Mouse (Mus musculus): ENCODE results near the gene Cdc34.
"Not testable (repeated sequence)": the region's sequence is repeated elsewhere in the genome, so short reads cannot be mapped to it uniquely, and the experiment has no call there.

Gene Cdc34

DNA sequence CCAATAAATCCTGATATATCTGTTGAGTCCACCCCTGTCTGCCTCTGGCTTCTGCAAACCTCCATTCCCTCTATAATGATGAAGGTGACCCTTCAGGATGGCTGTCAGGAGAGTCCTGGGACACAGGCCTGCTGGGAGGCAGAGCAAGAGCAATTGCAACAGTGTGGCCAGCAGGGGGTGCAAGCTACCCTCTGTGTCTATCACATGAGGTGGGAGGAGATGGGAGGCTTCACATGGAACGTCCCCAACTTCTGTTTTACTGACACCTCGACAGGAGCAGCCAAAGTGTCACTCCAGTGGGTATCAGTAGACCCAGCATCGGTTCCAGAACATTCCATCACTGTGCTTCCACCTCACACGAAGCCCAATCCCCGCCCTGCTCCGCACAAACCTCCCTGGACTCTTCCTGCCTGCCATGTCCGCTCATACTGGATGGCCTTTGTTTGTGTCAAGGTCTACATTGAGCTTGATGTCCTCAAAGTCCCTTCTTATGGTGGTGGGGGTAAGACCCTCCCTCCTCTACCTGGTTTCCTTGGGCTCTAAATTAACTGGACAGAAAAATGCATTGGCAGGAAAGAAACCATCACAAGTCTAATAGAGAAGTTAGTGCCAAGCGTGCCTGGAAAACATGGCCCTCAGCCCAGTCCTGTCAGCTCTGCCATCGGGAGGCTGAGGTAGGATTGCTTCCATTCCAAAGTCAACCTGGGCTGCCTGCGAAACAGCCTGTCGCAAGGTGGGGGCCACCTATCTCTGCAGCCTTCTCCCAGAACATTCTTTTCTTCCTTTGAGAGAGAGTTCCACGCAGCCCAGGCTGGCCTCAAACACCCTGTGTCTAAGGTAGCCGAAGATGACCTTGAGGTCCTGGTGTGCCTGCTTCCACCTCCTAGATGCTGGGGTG lies 13.5 kb downstream of the Cdc34 start:
- no peak for DNase-seq (ENCODE audit: low read depth, low spot score)

DNA sequence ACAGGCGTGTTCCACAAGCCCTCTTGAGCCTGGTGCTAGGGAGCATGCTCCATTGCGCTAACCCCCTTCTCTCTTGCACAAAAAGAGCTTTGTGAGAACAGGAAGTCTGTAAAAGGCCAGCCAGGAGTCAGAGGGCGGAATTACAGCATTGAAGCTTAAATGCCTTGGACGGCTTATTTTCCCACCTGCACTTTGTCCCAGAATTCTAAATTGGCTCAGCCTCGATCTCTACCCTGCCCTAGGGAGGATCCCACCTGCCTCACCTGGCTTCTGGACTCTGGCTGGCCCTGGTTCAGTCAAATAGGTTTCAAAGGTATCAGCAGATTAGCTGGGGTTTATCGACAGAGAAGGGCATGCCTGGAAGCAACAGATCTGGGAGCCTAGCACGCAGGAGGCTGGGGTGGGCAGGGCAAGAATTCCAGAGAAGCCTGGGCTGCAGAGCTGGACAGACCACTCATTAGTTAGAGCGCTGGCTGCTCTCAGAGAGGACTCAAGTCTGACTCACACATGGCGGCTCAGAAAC lies 14.2 kb downstream of the Cdc34 start:
- no peak for DNase-seq (ENCODE audit: low read depth, low spot score)

DNA sequence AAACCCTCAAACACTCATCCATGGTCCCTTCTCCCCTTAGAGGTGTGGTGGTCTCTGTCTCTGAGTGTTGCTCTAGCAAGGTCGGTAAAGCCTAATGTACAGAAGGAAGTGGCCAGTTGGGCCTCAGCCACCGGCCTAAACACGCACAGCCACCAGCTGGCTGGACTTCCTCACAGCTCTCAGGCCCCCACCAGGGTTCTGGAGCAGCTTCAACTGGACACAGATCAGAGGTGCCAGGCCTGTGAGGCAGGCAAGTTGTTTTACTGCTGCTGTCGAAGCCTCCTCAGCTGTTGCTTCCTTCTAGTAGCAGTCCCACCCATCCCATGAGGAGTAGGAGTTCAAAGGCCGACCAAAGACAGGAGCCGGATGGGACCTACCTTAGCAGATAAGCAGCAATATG lies 15.9 kb downstream of the Cdc34 start:
- no peak for DNase-seq (ENCODE audit: low read depth, low spot score)

DNA sequence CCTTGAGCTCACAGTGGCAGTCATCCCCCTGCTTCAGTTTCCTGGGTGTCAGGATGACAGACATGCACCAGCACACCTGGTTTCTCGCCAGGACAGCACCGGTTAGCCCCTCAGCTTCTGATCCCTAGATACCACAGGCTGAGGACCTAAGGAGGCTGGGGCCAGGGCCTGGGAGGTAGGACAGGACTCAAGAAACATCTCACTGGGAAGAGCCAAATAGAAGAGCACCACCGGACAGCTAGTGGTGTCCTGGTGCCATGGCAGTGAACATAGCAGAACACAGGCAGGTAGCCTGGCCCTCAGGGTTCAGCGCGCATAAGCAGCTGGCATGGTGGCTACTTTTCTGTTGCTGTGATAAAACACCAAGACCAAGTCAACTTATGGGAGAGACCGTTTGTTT lies 16.5 kb downstream of the Cdc34 start:
- no peak for DNase-seq (ENCODE audit: low read depth, low spot score)

DNA sequence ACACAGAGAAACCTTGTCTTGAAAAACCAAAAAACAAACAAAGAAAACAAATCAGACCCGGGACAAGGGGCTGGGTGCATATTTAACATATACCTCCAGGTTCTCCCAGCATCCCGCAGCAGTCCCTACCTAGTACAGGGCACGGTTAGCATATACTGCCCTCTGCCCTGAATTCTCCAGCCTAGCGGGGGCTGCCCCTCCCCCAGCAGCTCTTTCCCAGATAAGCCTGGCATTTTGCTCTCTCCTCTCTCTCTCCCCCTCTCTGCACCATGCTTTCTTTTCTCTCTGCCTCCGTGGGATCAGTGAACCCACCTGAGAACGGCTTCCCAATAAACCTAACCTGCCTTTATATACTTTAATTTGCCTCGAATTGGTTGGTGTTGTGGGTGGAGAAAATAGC lies 18.7 kb downstream of the Cdc34 start:
- no peak for DNase-seq (ENCODE audit: low read depth, low spot score)

DNA sequence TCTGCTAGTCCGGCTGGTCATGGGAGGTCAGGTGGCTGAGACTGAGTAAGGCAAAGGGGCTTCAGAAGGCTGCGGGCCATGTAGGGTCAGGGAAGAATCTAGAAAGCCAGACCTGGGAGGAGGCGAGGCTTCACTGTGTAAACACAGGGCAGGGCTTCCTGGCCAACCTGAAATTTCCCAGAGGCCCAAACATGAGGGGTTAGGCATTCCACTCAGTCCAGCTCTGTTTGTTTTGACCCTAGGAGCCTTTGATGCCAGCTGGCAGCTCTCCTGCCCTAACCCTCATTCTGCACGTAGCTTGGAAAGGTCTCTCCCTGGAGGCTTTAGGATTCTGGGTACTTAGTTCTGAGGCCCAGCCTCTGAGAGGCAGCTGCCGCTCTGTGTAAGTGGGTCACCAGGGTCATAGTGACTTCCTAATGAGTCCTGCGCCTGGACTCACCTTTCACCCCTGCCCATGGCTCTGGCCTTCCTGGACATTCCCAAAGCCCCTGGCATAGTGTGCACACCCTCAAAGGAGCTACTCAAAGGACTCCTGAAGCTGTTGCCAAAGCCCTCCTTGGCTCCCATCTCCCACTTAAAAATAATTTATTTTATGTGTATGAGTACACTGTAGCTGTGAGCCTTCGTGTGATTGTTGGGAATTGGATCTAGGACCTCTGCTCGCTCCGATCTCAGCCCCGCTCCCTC lies 19.6 kb downstream of the Cdc34 start:
- DNase-seq (ENCODE audit: low read depth, low spot score) = no peak

DNA sequence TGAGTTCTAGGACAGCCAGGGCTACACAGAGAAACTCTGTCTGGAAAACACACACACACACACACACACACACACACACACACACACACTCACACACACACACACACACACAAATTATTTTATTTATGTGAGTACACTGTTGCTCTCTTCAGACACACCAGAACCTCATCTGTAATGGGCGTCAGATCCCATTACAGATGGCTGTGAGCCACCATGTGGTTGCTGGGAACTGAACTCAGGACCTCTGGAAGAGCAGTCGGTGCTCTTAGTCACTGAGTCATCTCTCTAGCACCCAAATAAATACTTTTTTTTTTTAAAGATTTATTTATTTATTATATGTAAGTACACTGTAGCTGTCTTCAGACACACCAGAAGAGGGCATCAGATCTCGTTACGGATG lies 21.0 kb downstream of the Cdc34 start:
- not testable (repeated sequence) for DNase-seq (ENCODE audit: low read depth, low spot score)

DNA sequence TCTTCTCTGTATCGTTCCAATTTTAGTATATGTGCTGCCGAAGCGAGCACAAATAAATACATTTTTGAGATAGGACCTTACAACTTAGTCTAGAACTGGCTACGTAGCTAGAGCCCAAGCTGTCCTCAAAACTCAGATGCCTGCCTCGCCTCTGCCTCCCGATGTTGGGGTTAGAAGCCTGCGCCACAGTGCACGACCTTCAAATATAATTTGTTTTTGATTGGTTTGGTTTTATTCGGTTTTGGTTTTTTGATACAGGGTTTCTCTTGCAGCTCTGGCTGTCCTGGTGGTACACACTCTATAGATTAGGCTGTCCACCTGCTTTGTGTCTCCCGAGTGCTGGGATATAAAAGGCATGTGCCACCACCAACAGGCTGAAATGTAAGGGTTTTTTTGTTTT lies 21.5 kb downstream of the Cdc34 start:
- no peak for DNase-seq (ENCODE audit: low read depth, low spot score)

DNA sequence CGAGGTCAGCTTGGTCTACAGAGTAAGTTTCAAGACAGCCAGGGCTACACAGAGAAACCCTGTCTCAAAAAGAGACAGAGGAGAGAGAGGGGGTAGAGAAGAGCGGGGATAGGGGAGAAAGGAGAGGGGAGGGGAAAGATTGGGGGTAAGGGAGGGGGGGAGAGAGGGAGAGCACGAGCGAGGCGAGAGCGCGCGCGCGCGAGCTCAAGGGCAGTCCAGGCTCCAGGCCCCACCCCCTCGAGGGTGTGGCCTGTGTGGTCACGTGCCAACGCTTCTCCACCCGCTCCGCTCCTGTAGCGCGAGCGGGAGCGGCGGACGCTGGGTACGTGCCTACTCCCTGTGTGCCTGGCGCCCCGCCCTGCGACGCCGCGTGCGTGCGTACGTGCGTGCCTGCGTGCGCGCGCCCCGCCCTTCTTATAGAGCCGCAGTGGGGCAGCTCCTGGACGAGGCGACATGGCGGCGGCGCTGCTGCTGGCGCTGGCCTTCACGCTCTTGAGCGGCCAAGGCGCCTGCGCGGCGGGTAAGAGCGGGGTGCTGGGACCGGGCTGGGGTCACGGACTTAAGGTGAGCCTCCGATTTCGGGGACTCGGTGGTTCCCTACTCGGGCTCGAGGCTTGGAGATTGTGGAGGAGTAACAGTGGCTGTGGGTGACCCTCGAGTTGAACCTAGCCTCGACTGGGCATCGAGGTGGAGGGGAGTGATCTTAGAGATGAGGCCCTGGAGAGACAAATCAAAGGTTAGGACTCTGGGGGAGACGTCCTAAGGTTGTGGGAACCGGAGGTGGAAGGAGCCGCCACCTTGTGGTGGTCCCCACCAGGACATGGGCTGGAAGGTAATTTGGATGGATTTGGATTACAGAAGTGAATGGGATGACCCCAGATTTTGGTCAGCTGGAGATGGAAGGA lies 22.3 kb downstream of the Cdc34 start, which contains the start of gene Bsg:
Gene Bsg, plus strand, starts transcription at position 427 of the 905 bp plus-strand sequence.
- peak; percentile 100 for DNase-seq (ENCODE audit: low read depth, low spot score)

DNA sequence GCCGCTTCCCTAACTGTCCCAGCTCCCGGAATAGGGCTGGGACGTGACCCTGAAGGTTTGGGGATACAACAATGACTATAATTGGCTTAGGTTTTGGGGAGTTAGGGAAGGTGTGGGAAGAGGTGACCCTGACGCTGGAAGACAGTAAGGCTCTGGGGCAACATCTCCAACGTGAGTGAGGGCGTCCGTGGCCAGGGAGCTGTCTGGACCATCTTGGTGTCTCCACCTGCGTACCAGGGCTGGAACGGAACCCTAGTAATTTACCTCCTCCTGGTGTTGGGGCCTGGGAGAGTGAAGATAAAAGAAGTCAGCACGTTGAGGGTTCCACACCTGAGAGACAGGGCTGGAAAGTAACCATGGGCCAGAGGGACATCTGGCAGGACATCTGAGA lies 23.0 kb downstream of the Cdc34 start:
- no peak for DNase-seq (ENCODE audit: low read depth, low spot score)

DNA sequence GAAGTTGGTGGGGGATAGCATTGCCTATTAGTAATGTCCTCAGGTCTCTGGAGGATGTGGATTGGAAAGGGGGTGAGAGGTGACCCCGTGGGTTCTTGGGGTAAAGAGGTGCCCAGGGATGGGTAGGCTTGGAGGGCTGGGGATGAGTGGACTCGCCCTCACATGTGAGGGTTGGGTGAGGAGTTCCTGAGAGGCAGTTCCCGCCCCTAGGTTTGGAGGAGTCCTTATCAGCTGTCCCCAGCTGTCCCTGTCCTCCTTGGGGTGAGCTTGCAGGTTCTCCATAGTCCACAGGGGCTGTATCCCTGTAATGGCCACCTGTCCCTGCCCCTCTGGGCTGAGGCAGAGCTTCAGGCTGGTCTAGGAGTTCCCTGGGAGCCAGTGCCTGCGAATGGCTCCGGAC lies 24.0 kb downstream of the Cdc34 start:
- no peak for DNase-seq (ENCODE audit: low read depth, low spot score)

DNA sequence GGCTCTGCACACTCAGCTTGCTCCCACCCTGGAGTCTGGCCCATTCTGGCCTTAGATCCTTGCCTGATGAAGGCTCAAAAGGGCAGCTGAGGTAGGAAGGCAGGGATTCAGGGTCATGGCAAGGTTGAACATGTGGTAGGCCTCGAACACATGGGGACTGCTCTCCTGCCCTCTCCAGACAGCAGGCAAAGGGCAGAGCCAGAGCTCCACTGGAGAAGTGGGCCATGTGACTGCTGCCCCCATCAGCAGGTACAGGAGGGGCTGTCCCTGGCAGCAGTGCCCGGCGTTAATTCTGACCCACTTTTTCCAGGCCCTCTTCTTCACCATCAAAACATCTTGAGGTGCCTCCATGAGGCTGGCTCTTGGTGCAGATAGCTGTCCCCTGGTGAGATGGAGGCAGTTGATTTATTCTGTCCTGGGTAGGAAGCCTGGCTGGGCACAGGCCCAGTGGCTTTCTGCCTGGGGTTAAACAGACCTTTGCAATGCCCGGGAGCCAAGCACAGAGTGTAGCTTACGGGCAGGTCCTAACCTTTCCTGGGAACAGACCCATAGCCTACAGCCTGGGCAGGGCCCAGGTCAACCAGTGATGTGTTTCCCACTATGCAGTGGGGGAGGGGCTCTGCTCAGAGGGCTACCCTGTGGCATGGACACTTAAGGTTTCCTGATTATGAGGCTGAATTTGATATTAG lies 24.6 kb downstream of the Cdc34 start:
- no peak for DNase-seq (ENCODE audit: low read depth, low spot score)

DNA sequence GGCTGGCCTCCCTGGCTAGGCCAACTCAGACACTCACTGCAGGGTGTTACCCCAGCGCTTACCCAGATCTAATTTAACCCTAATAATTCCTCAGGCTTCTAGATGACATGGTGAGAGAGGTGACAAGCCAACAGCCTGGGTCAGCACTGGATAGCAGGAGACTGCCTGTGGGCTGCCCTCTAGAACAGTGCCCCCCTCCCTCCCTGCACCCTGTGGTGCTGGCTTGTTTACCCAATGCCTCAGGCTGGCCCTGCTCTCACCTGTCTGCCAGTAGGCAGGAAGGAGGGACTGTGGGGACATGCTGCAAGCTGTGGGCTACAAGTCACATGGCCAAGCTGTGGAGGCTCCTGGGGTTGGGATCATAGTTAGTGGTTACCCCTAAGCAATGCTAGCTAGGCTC lies 25.2 kb downstream of the Cdc34 start:
- DNase-seq (ENCODE audit: low read depth, low spot score) = no peak

DNA sequence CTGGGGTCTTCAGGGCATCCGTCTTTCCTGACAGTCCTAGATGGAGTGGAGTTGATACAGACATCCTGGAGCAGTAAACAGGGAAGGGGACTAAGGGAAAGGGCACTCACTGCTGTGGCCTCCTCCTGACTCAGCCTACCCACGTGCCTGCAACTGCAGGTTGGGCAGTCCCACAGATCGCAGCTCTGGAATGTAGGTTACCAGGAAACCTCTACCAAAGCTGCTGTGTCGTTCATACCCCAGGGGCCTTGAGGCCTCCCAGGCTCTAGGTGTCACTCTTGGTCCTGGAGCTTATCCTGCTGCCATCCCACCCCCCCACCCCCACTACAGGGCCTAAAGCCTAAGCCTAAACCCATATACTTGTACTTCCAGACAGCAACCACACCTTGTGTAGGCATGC lies 25.8 kb downstream of the Cdc34 start:
- no peak for DNase-seq (ENCODE audit: low read depth, low spot score)

DNA sequence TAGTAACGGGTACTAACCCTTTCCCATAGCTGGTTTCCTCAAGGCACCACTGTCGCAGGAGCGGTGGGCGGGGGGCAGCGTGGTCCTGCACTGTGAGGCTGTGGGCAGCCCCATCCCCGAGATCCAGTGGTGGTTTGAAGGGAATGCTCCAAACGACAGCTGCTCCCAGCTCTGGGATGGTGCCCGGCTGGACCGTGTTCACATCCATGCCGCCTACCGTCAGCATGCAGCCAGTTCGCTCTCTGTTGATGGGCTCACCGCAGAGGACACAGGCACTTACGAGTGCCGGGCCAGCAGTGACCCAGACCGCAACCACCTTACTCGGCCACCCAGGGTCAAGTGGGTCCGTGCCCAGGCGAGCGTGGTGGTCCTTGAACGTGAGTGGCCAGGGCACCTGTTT lies 26.7 kb downstream of the Cdc34 start:
- DNase-seq (ENCODE audit: low read depth, low spot score) = no peak

DNA sequence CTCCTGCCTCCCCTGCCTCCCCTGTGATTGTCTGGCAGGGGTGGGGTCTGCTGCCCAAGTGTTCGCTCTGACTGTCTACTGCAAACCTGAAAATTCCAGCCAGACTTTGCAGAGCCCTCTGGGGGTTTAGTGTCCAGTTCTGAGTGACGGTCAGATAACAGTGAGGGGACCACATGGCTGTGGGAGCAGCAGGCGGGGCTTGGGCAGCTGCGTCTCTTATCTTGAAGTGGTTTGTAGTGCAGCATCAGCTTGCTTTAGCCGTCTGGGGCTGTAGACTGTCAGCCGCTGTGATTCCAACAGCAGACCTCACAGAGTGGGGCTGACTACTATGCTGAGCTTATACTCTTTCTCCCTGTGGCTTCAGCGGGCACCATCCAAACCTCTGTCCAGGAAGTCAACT lies 27.3 kb downstream of the Cdc34 start:
- no peak for DNase-seq (ENCODE audit: low read depth, low spot score)

DNA sequence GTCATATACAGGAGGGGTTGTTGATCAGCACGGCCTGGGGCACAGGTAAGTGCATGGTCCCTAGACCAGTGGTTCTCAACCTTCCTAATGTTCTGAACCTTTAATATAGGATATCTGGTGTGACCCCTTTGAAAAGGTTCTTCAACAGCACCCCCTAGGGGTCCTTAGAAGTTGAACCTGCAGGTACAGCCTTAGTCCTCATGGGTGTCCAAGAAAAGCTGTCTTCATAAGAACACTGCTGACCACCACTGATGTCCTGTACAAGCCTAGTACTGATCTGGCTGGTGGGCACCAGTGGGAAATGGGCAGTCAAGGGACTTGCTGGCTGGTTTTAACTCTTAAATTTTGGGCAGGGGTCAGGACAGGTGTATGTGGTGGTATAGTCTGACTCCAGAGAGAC lies 30.0 kb downstream of the Cdc34 start:
- DNase-seq (ENCODE audit: low read depth, low spot score) = no peak

DNA sequence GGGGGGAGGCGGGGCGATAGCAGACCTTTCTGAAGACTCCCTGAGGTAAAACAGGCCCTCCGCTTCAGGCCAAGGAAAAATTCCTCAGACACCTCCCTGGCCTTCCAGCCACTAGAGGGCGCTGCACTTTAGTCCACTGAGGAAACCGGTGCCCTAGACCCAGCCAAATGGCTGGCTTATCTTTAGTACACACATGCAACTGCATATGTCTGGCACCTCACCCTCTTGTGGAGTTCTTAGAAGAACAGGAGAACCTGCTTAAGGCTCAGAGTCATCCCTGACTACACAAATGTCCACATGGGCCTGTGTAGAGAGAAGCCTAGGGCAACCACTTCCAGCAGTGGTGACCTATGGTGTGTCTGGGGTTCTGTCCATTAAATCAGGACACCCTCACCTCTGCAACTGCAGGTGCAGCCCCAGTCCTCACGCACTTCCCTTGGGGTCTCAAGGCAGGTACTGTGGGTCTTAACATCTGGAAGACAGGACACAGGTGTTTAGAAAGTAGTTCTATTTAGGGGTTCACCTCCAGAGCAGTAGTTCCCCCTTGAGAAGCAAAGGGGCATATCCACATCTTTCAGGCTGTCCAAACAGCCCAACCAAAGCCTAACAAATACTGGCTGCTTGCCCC lies 30.6 kb downstream of the Cdc34 start:
- peak; percentile 65 for DNase-seq (ENCODE audit: low read depth, low spot score)

DNA sequence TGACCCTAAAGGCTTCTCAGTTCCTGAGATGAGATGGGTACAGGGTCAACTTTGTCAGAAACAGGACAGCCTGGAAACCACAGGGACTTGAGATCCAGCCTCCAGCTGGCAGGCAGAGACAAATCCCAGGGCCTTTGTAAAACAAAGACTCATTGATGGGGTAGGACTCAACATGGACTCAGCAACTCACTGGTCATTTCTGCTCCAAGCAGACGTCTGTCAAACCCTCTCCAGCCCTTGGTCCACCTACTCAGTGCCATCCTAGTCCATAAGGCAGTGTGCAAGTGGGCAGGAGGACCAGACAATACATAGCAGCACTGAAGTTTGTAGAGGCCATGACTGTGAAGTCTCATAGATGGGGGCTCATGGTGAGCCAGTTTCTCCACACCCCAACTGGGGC lies 31.2 kb downstream of the Cdc34 start:
- no peak for DNase-seq (ENCODE audit: low read depth, low spot score)

DNA sequence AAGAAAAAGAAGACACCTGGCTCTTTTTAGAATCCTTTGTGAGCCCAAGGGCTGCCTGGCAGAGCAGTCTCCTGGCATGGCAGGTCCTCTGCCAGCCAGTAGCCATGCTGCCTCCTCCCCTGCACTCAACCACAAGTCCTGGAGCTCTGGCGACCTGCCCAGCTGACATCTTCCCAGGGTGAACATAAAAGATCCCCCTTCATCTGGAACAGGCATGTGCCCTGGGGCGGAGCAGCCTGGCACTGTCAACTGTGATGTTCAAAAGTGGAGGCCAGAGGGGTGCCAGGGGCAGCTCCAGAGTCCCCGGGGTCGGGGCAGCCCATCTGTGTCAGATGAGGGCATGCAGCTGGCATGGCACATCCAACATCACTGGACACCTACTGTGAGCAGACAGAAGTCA lies 33.0 kb downstream of the Cdc34 start:
- no peak for DNase-seq (ENCODE audit: low read depth, low spot score)
